Mouse (Mus musculus): ENCODE measurements around the gene Nhlh1. TPM values are rescaled to one million over a fixed set of nuclear protein-coding genes. Genes with fewer than 3 reads are reported as not detected.

The Nhlh1 gene
- polyA plus RNA-seq, 1 experiment, result not detected

- TF ChIP-seq FLI1 (IDR thresholded peaks at IDR 0.05; ENCODE audit: low read length) (no peak), GATA1 (IDR thresholded peaks at IDR 0.05; ENCODE audit: borderline replicate concordance, low read length) (no peak)
- Histone ChIP-seq H3K4me3 (replicated peaks) (no peak overlapping the region), H3K27me3 (replicated peaks) (peaks cover 61% of the 10 kb centered on the region), H3K4me1 (peaks cover 18% of the 10 kb centered on the region), H3K9me3 (no peaks in the 10 kb centered on the region), H3K36me3 (replicated peaks; ENCODE audit: low read length) (peaks cover 3% of the 10 kb centered on the region)
Observed at GRCm38 (mm10) chr1:172058321-172058720, 948 bp upstream of the Nhlh1 start.

DNA sequence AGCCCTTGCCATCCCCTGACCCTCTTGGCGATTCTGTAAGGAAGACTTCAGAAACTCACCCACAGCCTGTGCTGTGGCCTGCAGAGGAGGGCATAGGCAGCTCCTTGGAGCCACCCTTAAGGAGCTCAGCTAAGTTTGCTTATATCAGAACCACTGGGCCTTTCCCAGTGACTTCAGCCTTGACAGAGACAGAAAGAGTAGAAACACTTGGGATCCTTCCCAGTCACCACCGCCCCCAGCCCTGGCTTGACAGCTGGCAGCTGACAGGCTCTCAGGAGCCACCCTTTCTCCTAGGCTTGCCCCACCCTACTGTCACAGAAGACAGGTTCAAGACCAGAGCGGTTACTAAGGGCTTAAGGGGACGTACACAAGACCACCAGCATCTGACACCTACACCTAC, 1.1 kb downstream of the Nhlh1 start:
- H3K27me3 ChIP-seq (replicated peaks), result peaks cover 78% of the 10 kb centered on the region
- H3K36me3 ChIP-seq (replicated peaks; ENCODE audit: low read length), result no peaks in the 10 kb centered on the region
- H3K4me3 ChIP-seq (replicated peaks), result no peak overlapping the region
- H3K4me1 ChIP-seq, result peaks cover 19% of the 10 kb centered on the region
- H3K9me3 ChIP-seq, result no peaks in the 10 kb centered on the region
- TF ChIP-seq GATA1 (IDR thresholded peaks at IDR 0.05; ENCODE audit: borderline replicate concordance, low read length) (no peak), FLI1 (IDR thresholded peaks at IDR 0.05; ENCODE audit: low read length) (no peak)

- Histone ChIP-seq H3K9me3 (no peaks in the 10 kb centered on the region), H3K4me3 (replicated peaks) (peak overlapping the region; percentile 76), H3K4me1 (peaks cover 21% of the 10 kb centered on the region), H3K27me3 (replicated peaks) (peaks cover 70% of the 10 kb centered on the region), H3K36me3 (replicated peaks; ENCODE audit: low read length) (no peaks in the 10 kb centered on the region)
- TF ChIP-seq GATA1 (IDR thresholded peaks at IDR 0.05; ENCODE audit: borderline replicate concordance, low read length) (no peak), FLI1 (IDR thresholded peaks at IDR 0.05; ENCODE audit: low read length) (no peak)
Observed at GRCm38 (mm10) chr1:172053541-172054440, 3.6 kb downstream of the Nhlh1 start.

GRCm38 (mm10) chr1:172052766-172053279, 4.5 kb downstream of the Nhlh1 start:
- peaks cover 60% of the 10 kb centered on the region for H3K27me3 ChIP-seq (replicated peaks)
- no peak for TF ChIP-seq FLI1 (IDR thresholded peaks at IDR 0.05; ENCODE audit: low read length)
- TF ChIP-seq GATA1 (IDR thresholded peaks at IDR 0.05; ENCODE audit: borderline replicate concordance, low read length), result no peak
- H3K4me1 ChIP-seq, result peaks cover 28% of the 10 kb centered on the region

DNA sequence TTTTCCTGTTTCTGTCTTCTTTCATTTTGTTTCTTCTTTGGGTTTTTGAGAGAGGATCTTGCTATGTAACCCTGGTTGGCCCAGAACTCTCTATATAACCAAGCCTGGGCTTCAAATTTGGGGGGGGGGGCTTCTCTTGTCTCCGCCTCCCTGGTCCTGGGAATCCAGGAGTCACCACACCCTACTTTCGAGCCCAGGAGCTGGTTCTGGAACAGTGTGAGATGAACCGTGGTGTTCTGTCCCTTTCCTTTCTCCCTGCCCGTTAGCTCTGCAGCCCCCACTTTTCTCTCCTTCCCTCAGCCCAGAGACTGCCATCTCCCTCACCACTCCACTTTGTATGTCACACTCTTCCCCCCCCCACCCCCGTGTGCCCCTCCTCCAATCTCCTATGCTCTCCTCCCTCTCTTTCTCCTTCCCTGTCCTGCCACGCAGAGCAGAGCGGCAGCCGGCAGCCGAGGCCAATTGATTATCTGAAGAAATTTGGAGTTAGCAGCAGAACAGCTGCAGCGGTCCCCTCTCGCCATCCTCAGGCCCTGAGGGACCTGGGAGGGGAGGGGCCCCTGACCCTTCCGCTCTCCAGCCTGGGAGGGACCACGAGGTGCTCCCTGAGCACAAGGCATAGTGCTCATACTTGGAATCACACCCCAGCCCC, 8.1 kb downstream of the Nhlh1 start:
- no peak overlapping the region for H3K4me3 ChIP-seq (replicated peaks)
- TF ChIP-seq FLI1 (IDR thresholded peaks at IDR 0.05; ENCODE audit: low read length) (no peak), GATA1 (IDR thresholded peaks at IDR 0.05; ENCODE audit: borderline replicate concordance, low read length) (no peak)
- H3K4me1 ChIP-seq, result peaks cover 42% of the 10 kb centered on the region
- peaks cover 38% of the 10 kb centered on the region for H3K27me3 ChIP-seq (replicated peaks)
- H3K9me3 ChIP-seq, result no peaks in the 10 kb centered on the region
- H3K36me3 ChIP-seq (replicated peaks; ENCODE audit: low read length), result no peaks in the 10 kb centered on the region

More at GRCm38 (mm10) chr1:172052766-172053279, 4.5 kb downstream of the Nhlh1 start:
- Histone ChIP-seq H3K9me3 (no peaks in the 10 kb centered on the region), H3K4me3 (replicated peaks) (no peak overlapping the region), H3K36me3 (replicated peaks; ENCODE audit: low read length) (no peaks in the 10 kb centered on the region)

GRCm38 (mm10) chr1:172048241-172048734, 9.1 kb downstream of the Nhlh1 start:
- Histone ChIP-seq H3K9me3 (no peaks in the 10 kb centered on the region), H3K36me3 (replicated peaks; ENCODE audit: low read length) (no peaks in the 10 kb centered on the region), H3K4me1 (peaks cover 39% of the 10 kb centered on the region), H3K27me3 (replicated peaks) (peaks cover 28% of the 10 kb centered on the region), H3K4me3 (replicated peaks) (no peak overlapping the region)
- TF ChIP-seq FLI1 (IDR thresholded peaks at IDR 0.05; ENCODE audit: low read length) (no peak), GATA1 (IDR thresholded peaks at IDR 0.05; ENCODE audit: borderline replicate concordance, low read length) (no peak)

GRCm38 (mm10) chr1:172046938-172047337, 10.4 kb downstream of the Nhlh1 start:
- H3K9me3 ChIP-seq, result no peaks in the 10 kb centered on the region
- no peak for TF ChIP-seq FLI1 (IDR thresholded peaks at IDR 0.05; ENCODE audit: low read length)
- TF ChIP-seq GATA1 (IDR thresholded peaks at IDR 0.05; ENCODE audit: borderline replicate concordance, low read length), result no peak
- peaks cover 16% of the 10 kb centered on the region for H3K27me3 ChIP-seq (replicated peaks)
- peak overlapping the region; percentile 83 for H3K4me3 ChIP-seq (replicated peaks)
- H3K36me3 ChIP-seq (replicated peaks; ENCODE audit: low read length), result no peaks in the 10 kb centered on the region
- H3K4me1 ChIP-seq, result peaks cover 34% of the 10 kb centered on the region

- Histone ChIP-seq H3K9me3 (no peaks in the 10 kb centered on the region), H3K36me3 (replicated peaks; ENCODE audit: low read length) (no peaks in the 10 kb centered on the region), H3K4me3 (replicated peaks) (peak overlapping the region; percentile 83), H3K4me1 (peaks cover 34% of the 10 kb centered on the region), H3K27me3 (replicated peaks) (peaks cover 12% of the 10 kb centered on the region)
- no peak for TF ChIP-seq FLI1 (IDR thresholded peaks at IDR 0.05; ENCODE audit: low read length)
- no peak for TF ChIP-seq GATA1 (IDR thresholded peaks at IDR 0.05; ENCODE audit: borderline replicate concordance, low read length)
Observed at GRCm38 (mm10) chr1:172046410-172046809, 11.0 kb downstream of the Nhlh1 start.

DNA sequence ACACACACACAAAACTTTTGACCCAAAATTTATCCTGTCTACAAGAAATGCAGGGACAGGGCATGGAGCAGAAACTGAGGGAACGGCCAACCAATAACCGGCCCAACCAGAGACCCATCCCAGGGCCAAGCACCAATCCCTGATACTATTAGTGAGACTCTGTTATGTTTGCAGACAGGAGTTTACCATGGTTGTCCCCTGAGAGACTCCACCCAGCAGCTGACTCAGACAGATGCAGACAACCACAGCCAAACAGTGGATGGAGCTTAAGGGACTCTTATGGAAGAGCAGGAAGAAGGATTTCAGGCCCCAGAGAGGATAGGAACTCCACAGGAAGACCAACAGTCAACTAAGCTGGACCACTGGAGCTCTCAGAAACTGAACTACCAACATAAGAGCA, 27.5 kb downstream of the Nhlh1 start:
- no peak for TF ChIP-seq FLI1 (IDR thresholded peaks at IDR 0.05; ENCODE audit: low read length)

More for the DNA sequence above, 27.5 kb downstream of the Nhlh1 start:
- peaks cover 23% of the 10 kb centered on the region for H3K27me3 ChIP-seq (replicated peaks)
- H3K4me1 ChIP-seq, result peaks cover 15% of the 10 kb centered on the region
- peaks cover under 1% of the 10 kb centered on the region; the same call in 1 of the 2 replicates for H3K9me3 ChIP-seq
- no peaks in the 10 kb centered on the region for H3K36me3 ChIP-seq (replicated peaks; ENCODE audit: low read length)
- no peak overlapping the region for H3K4me3 ChIP-seq (replicated peaks)

All from megakaryocyte, embryonic 14.5 days (primary cell).